Mouse (Mus musculus) 3T3-L1 (cell line): ENCODE data around the gene Fam135a.
A peak's percentile ranks its signal among the peaks of the same experiment; 100 is the strongest.
"Not testable (repeated sequence)": the region's sequence is repeated elsewhere in the genome, so short reads cannot be mapped to it uniquely, and the experiment has no call there.

ENCODE experiments used
- DNase-seq: peaks from one replicate; pipeline ENCODE4 v3.0.0-alpha.2; 2015; ENCODE audit warnings: low read depth, low spot score

The Fam135a gene

GRCm38 (mm10) chr1:24068830-24069229 lies 31.3 kb downstream of the Fam135a start:
- no peak for DNase-seq

GRCm38 (mm10) chr1:24066706-24067105 lies 33.4 kb downstream of the Fam135a start:
- DNase-seq: no peak

DNA sequence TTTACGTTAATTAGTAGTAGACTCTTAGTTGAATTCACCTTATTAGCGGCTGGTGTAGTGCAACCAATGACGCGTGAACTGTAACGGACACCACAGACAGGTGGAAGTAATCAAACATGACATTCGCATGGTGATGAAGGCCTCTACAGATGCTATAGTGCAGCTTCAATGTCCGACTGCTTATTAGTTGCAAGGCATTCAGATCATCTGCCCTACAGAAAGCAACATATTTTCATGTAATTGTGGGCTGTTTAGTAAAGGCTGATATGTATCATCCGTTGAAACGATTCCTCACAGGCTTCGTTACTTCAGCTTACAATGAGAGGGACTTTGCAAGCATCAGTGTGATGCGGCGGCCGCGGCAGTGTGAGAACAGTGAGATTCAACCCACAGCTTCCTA lies 44.4 kb downstream of the Fam135a start:
- DNase-seq: no peak

DNA sequence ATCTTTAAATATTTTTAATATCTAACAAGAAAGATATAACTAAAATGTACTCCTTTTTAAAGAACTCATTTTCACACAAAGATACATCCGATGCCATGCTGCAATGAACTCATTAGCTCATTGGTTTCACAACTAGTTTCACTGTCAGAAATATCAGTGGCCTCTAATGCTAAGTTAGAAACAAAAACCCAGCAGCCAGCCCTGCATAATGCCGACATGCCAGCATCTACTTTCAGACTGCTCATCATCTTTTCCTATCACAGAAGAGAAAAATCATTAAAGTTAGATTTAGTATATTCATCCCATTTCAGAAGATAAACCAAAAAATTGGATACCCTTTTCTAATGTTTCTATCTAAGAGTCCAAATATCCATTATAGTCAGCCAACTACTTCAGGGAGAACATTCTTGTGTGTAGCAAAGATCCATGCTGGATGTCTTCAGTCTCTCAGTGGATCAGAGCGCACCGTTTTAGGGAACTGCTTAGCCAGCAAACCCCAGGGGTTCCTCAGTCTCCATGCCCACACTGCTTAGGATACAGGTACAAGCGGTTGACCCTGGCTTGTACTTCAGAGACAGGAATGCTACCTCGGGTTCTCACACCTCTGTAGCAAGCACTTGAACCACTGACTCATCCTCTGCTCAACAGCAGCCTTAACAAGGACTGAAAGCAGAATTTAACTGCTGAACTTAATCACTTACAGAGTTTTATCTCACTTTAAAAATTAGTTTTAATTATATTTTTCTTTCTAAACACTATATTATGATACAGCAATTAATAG lies 53.2 kb downstream of the Fam135a start:
- no peak for DNase-seq

- no peak for DNase-seq
Measured at GRCm38 (mm10) chr1:24045627-24046026, 54.5 kb downstream of the Fam135a start.

GRCm38 (mm10) chr1:24043007-24043406 lies 57.1 kb downstream of the Fam135a start:
- no peak for DNase-seq

DNA sequence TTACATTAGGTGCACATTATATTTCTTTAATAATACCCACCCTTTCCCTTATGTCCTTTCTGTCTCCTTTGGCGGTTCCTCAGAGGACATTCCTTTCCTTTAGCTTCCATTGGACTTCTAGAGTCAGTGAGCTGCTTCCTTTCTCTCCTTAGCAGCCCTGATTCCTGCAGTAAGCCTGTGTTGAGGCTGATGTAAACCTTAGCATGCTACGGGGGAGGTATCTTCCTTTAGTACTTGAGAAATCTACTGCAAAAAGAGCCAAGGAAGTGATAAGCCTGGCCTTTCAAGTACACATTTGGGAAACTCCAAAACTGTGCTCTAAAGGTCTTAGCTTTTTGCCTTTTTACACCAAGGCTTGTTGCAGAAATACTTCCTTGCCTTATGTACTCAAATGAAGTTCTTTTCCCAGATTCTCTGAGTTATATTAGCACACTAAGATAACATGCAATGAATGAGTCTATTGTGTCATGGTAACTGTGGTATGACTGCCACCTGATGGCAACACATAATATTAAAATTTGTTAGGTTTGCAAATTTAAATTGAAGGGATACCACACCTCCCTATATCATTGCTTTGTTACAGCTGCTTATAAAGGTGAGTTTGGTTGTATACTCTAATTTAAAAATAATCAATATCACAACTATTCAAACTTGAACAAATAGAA lies 66.2 kb downstream of the Fam135a start:
- peak; percentile 60 for DNase-seq

- DNase-seq: no peak
Measured at GRCm38 (mm10) chr1:24010821-24011220, 89.3 kb downstream of the Fam135a start.

- DNase-seq: no peak
Measured at GRCm38 (mm10) chr1:24010016-24010415, 90.1 kb downstream of the Fam135a start.

- DNase-seq: no peak
Measured at GRCm38 (mm10) chr1:24007621-24008020, 92.5 kb downstream of the Fam135a start.

GRCm38 (mm10) chr1:24005070-24005804 lies 94.9 kb downstream of the Fam135a start, which contains the start of gene Sdhaf4:
Gene Sdhaf4, minus strand, starts transcription at chr1:24005656.
- DNase-seq: peak; percentile 88

DNA sequence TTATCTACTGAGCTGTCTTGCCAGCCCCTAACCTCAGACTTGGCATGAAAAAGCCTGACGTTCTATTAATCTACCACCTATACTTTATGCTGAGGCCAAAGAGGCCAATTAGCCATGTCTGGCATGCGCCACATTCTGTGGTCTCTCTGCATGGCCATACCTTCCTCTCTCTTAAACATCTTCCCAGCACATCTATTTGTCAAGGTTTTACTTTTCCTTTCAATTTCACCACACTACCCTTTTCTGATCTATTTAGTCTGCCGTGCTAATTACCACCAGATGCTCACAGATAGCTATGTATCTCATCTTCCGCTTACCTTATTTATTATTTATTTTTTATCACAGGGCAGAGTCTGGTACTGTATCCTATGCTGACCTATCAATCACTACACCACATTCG lies 100.8 kb downstream of the Fam135a start:
- no peak for DNase-seq

- DNase-seq: no peak
Measured at GRCm38 (mm10) chr1:23998866-23999265, 101.3 kb downstream of the Fam135a start.

DNA sequence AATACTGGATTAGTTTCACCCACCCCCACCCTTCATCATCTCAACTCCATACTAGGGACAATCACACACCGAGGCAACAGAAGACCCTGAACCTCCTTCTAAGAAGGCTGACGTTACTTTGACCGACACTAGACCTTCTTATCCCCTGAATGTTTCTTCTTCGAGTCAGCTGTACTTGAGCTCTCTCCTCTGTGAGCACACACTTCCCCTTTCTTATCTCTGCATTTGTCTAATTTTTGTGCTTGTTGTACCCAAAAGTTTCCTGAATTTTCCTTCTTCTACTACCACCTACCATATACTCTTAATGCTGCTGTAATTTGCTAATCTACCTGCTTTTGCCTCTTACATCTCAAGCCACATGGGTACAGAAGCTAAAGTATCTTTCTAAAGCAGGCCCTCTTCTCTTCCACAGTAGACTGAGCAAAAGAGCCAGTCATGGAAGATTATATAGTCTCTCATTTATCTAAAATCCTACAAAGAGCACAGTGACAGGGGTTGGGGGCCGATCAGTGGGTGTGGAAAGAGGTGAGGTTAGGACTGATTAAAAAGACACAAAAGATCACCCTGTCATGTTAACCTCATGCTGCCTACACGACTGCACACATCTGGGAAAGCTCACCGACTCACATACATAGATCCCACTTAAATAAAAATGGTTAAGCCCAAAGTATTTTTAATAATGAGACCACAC lies 101.9 kb downstream of the Fam135a start:
- DNase-seq: no peak

DNA sequence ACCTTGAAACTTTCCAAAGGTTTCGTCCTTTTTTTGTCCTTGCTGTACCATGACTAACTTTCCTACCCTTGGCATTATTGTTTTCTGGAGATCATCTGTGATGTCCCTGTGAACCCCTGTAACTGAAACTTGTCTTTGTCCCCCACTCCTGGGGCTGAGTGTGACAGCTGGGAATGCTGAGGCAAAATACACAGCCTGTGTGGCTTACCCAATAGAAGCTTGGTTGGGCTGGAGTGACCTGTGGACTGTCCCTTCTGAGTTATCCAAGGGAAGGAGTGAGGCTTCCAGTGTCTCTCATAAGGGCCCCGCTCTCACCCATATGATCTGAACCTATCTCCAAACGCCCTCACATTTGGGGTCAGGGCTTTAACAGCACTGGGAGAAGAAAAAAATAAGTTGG lies 102.6 kb downstream of the Fam135a start:
- DNase-seq: no peak

- no peak for DNase-seq
Measured at GRCm38 (mm10) chr1:23995420-23995819, 104.7 kb downstream of the Fam135a start.

DNA sequence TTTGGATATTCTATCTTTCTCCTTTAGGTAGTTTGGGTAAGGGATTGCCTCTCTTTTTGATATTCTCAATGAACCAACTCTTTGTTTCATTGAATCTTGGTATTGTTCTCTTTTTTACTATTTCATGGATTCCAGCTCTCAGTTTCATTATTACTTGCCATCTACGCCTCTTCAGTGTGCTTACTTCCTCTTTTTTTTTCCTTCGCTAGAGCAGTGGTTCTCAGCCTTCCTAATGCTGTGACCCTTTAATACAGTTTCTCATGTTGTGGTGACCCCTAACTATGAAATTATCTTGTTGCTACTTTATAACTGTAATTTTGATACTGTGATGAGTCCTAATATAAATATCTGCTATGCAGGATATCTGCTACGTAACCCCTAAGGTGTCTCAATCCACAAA lies 117.0 kb downstream of the Fam135a start:
- DNase-seq: no peak

DNA sequence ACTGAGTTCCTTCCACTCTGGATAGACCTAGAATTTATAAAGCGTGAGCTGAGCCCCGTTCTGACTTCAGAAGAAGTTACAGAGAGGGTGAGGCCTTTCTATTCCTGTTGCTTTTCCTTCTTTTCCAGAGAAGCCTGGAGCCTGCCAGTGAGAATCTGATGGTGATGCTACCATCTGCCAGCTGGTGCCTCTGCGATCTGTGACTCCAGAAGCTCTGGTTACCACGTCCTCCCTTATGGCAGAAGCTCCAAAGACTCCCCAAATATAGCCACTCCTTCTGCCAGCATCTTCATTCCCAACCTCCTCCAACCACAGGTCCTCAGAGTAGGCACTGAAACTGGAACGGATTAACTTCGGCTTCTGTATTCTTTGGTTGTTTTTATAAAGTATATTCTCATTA lies 121.9 kb downstream of the Fam135a start:
- no peak for DNase-seq

DNA sequence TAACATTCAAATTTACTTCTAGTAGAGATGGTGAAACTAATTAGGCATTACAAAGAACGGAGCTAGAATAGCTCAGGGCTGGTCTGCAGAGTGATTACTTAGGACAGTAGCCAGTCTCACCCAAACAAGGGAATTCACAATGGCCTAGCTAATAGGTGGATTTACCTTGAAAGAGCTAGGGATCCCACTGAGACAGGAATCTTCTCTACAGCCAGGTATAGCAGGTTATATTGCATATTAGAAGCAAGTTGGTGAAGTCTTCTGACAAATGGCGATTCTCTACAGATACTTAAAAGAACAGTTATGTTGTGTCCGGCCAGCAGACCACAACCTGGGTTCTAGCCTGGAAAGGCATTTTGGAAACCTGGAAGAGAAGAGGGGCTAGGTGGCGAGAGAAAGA lies 129.0 kb downstream of the Fam135a start:
- DNase-seq: not testable (repeated sequence)

GRCm38 (mm10) chr1:23968027-23968725 lies 132.0 kb downstream of the Fam135a start:
- DNase-seq: no peak

GRCm38 (mm10) chr1:23966226-23966625 lies 133.9 kb downstream of the Fam135a start:
- DNase-seq: peak; percentile 95
